Mouse (Mus musculus): Measurements from ENCODE around the gene Fmnl2.

Gene Fmnl2

DNA sequence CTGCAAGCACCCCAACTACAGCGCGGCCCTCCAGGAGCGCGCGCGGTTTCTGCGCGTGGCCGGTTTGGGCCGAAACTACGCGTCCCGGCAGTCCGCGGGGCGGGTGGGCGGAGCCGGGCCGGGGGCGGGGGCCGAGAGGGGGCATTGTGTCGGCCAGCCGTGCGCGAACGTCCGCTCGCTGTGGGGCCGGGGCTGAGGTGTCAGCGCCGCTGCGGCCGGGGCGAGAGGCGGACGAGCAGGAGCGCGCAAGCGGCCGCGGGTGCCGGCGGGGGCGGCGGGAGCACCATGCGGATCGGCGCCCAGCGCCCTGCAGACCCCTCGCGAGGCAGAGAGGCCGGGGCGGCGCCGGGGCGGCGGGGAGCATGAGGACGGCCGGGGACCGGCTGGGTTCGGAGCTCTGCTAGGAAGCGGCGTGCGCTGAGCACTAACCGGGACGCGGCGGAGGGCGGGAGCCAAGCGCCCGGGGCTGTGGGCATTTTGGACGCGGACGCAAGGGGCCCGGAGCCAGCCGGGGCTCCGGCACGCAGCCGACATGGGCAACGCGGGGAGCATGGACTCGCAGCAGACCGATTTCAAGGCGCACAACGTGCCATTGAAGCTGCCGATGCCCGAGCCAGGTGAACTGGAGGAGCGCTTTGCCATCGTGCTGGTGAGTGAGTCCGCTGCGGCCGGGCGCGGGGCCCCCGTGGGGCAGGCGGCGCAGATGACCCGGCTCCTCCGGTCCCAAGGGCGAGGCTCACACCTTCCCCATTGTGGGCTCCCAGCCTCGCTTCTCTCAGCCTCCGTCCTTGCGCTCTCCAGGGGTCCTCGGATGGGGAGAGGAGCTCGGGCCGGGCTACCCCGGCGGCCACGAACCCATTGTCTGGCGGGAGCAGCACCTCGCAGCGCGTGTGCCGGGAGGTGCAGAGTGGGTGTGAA is at the start of gene Fmnl2:
Gene Fmnl2 (plus strand): TSS at position 250 of the 918 bp plus-strand sequence.
- no peak for DNase-seq (ENCODE audit: low read depth)

DNA sequence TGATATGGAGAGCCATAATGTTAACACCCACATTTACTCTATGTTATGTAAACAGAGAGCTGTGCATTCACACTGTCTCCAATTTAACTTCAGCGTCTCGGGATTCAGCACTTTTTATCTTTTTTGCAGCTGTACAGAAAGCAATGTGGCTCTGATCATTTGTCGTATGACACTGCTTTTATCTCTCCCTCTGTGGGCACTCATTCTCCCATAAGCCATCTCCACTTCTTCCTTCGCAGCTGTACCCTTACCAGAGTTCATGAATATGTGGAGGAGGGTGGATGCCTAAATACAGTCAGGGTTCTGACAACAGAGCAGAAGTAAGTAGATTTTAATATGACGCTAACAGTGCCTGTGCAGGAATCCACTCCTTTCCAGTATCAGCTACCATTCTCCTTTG is 47.7 kb upstream of the Fmnl2 start:
- no peak for DNase-seq (ENCODE audit: low read depth)

DNA sequence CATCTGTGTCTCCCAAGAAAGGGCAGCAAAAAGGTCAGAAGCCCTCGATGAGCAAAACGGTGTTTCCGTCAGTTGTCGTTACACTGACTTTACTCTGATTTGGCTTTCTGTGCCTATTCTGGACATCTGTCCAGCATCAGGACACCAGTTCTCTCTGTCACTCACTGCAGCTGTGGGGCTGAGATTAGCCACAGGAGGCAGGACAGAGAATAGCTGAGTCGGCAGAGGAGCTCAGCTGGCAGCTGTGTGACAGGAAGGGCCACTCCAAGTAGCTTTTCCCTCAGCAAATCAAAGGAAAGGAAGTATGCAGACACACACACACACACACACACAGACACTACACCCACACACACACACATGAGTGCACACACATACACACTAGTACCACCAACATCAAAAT is 46.0 kb upstream of the Fmnl2 start:
- no peak for DNase-seq (ENCODE audit: low read depth)

DNA sequence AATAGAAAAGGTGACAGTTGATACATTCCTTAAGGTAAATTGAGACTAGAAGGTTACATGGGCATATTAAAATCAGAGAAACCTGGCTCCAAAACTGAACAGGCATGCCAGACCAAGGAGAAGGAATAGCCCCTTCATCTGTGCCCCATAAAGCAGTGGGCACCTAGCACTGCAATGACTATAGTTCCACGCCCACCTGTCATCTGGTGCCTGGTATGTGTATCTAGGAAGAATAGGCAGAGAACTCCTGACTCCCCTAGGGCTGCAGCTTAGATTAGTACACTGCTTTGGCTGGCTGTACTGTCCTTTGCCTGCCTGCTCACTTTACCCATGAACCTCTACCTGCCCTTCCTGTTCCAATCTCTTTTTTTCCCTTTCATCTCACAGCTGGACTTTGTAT is 40.3 kb upstream of the Fmnl2 start:
- DNase-seq (ENCODE audit: low read depth), result no peak

DNA sequence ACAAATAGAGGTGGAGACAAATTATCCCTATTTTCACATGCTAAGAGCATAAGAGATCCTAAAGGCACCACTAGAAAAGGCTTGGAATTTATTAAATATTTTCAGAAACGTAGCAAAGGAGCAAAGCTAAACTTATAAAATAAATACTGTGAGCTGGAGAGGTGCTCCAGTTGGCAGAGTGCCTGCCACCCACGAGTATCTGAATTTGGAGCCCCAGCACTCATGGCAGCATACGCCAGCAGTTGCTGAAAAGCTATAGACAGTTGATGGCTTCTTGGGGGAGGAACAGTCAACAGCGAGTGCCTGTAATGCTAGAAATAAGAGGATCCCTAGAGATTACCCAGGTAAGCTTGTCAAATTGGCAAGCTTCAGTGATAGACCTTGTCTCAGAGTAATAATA is 38.7 kb upstream of the Fmnl2 start:
- DNase-seq (ENCODE audit: low read depth), result no peak

DNA sequence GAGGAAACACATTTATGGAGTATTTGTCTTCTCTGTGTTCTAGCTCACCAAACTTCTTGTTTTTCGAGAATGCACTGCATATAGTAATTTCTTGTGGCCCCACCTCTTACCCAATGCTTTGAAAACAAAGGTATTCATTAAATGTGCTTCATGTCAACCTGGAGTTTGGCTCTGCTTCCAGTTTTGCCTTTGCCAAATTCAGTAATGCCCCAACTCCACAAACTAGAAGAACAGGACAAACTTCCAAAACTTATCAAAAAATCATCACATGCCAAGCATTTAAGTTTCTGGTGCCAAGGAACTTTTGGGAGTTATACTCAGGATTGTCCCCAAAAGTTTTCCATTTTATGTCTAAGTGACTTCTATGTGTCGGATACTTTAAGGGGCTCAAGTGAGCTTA is 35.4 kb upstream of the Fmnl2 start:
- no peak for DNase-seq (ENCODE audit: low read depth)

DNA sequence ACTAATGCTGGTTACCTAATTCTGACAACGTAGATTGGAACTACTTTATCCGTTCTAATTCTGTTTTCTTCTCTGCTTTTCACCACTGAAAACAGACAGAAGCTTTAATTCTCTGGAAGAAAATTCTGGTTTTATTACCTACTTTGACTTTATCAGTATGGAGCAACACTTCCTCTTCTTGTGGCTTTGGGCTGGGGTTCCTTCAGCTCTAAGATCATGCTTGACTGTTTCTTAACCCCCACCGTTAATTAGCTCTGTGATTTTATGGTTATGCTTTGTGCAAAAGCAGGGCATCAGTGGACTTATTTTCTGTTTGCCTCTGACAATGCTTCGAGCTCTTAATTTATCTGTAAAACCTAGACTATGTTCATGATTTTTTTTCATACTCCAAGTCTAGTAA is 29.6 kb upstream of the Fmnl2 start:
- DNase-seq (ENCODE audit: low read depth), result no peak

DNA sequence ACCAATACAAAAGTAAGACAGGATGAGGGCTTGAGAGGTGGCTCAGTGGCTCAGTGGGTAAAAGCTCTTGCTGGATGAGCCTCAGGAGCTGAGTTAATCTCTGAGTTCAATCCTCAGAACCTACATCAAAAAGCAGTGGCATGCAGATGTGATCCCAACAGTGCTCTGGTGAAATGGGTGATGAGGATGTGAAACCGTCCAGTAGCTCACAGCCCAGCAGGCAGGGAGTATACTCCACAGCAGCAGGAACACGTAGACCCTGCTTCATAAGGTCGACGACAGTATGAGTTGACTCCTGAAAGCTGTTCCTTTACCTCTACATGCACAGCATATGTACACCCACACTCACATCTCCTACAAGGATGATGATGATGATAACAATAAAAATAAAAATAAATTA is 27.1 kb upstream of the Fmnl2 start:
- no peak for DNase-seq (ENCODE audit: low read depth)

DNA sequence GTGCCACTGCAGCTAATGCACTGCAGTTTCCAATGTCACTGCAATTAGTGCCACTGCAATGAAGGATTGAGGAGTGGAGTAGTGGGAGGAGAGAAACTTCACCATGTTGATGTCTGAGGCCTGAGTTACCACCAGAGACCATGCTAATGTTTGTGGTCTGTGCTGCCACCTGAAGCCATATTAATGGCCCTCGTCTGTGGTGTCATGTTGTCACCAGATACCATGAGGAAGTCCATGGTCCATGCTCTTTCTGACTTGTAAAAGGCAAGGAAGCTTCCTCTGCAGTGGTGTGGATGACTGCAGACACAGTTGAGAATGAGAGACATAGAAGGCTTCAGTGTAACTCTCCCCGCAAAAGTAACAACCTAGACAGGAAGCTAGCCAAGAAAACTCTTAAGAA is 26.1 kb upstream of the Fmnl2 start:
- no peak for DNase-seq (ENCODE audit: low read depth)

DNA sequence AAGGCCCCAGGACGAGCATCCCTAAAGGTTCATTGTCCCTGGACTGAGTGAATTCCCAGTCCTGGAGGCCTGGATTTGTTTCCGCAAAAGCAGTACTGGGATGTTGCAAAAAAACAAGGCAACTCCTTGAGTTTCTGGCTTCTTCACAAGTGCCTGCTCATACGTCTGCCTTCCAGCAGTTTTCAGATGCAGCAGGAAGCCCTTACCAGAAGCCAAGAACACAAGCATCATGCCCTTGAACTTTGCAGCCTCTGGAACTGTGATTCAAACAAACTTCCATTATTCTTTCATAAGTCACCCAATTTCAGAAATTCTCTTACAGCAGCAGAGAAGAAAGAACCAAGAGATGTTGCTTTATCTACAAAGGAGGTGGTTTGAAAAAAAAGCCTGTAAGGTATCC is 21.9 kb upstream of the Fmnl2 start:
- no peak for DNase-seq (ENCODE audit: low read depth)

DNA sequence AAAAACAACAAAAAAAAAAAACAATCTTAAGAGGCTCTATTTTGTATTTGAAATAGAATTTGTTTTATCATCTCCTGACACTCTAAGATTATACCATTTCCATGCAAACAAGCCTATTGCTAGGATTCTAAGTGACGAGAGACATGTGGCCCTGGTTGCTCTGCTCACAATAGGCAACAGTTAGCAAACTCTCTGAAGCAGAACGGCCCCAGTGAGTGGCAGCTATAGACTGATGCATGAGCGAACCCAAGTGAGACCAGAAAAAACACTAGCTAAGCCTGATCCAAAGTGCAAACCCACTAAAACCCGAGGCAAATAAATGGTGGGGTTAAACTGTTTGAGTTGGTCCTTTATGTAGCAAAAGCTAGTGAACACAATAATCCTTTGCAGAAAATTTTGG is 18.6 kb upstream of the Fmnl2 start:
- DNase-seq (ENCODE audit: low read depth), result no peak

DNA sequence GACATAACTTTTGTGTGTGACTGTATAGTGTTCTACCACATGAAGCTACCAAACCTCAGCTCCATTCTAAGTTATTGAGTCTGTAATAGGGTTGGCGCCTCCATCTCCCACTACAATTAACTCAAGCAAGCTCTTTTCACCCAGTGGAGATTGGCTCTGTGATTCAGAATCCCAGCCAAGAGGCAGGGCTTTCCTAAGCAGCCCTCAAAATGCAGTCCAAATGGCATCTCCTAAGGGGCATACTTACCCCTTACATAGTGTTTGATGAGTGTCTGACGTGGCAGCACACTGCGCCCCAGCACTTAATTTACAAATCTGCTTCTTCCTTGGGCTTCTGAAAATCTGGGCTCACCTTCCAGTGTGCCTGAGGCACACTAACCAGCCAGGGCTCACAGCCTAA is 17.8 kb upstream of the Fmnl2 start:
- no peak for DNase-seq (ENCODE audit: low read depth)

DNA sequence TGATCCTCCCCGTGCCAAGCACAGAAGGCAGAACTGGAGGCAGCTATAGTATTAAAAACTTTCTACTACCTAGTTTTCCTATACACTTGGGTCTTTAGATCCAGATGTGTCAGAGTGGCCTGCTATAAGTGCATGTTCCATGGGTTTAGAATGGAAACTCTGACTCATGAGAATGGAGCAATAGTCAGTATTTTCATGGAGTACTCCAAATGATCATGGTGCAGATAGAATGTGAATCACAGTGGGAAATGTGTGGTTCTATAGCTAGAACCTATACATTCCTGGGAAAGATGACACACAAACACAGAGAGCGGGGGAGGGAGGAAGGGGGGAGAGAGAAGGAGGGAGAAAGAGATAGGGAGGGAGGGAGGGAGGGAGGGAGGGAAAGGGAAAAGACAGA is 13.8 kb upstream of the Fmnl2 start:
- no peak for DNase-seq (ENCODE audit: low read depth)

DNA sequence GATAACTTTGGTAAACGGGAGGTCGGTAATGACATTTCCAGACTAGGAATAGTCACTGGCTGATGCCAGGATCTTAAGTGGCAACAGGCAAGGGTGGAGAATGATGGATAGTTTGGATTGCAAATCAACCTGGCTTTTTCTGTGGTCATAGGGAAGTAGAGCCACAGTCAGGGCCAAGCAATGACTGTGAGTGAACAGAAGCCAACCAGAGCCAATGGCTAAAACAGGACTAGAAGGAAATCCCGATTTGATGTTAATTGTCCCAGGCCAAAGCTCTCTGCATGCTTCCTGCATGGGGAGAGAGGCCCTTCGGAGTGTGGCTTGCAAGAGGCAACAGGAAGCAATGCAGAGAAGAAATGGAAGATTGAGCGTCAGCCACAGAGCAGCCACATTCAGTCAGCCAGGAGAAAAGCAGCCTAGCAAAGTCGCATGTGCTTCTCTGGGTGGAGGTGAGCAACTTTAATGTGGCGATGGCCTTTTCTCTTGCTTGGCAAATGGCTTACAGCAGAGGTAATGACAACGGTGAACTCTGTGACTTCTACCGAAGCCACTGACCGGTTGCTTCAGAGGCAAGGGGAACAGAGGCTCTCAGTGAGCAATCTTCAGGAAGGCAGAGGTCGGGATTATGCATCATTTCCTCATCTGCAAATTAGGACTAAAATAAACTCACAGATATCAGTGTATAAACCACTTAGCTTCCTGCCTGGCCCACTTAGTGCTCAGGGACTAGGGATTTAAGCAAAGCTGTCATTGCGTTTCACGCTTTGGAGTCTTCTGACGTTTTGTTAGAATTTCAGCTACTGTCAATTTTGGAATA is 12.5 kb upstream of the Fmnl2 start:
- DNase-seq (ENCODE audit: low read depth), result no peak

DNA sequence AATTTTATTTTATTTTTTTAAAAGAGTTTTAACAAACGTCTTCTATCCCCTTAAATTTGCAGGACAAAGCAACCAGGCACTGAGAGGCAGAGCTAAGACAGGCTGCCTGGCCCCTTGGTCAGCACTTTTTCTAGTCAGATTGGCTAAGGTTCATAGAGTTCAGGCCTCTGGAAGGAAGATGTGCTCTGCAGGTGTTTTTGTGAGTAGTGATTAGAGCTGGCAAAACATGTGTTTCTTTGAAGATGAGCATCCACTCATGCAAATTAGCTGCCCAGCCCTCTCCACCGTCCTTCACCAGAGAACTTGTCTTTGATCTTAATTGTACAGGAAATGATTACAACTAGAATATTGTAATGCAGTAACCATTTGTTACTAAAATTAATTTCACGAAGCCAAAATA is 11.2 kb upstream of the Fmnl2 start:
- no peak for DNase-seq (ENCODE audit: low read depth)

DNA sequence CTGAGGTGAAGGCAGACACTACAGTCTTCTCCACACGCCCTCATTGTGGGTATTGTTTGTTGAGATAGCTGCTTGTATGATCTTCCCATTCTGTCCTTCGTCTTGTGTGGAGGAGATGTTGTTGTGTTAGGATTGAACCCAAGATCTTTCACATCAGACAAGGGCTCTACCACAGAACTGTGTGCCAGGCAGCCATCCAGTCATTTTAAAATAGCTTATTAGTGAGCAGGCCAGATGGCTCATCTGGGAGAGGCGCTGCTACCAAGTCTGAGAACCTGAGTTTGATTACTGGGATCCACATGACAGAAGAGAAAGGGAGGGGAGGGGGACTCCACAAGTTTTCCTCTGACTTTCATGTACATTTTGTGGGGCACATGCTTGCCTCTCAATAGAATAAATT is 8.6 kb upstream of the Fmnl2 start:
- DNase-seq (ENCODE audit: low read depth), result no peak

DNA sequence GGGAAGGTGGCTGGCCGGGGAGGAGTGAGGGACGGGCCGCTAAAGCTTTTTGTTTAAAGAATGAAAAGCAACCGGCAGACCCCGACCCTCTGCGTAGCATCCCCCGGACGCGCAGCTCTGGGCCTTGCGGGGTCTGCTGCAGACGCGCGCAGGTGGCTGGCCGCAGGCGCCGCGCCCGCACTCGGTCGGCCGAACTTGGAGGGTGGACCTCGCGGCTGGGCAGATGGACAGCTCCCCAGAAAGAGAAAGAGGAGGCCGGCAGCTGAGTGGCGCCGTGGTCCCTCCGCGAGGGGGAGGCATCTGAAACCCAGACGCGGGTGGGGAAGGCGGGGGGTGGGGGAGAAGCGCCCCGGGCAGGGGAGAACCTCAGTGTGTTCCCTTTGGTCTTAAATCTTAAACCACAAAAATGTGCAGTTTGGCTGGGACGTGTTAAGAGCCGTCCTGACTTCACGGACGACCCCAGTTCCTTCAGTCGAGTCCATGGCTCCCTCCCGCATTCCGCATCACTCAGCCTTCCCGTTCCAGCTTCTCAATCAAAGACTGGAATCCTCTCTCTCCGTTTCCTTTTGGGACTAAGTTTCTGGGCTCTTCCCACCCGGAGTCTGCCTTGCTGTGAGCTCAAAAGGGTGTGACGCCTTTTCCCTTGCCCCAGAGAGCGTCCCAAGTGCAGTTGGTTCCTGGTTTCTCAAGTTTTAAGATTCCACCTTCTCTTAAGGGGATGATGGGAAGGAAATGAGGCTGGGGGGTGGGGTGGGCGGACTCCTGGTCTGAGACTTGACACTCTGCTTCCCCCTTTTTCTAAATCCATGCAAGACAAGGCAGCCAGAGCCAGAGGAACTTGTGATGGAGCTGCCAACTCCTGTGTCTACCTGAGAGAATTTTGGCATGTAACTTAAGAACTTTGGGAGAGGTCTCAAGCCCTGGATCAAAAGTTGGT is 1.1 kb downstream of the Fmnl2 start:
- DNase-seq (ENCODE audit: low read depth), result no peak

DNA sequence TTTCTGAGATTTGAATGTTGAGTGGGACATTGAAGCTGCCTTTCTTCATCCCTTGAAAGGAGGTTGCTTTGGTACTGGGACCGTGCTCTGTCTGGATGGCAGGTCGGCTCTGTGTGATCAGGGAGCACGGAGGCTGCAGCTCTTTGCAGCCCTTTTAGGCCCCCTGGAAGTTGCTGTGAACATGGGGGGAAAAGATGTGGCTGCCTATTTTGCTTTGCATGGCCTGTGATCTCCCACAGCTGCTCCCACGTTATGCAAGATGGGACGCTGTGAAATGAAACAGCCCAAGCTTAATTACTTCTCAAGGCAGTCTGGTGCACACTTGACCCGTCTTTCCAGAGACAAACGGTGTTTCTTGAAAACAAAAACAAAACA is 1.8 kb downstream of the Fmnl2 start:
- DNase-seq (ENCODE audit: low read depth), result no peak

DNA sequence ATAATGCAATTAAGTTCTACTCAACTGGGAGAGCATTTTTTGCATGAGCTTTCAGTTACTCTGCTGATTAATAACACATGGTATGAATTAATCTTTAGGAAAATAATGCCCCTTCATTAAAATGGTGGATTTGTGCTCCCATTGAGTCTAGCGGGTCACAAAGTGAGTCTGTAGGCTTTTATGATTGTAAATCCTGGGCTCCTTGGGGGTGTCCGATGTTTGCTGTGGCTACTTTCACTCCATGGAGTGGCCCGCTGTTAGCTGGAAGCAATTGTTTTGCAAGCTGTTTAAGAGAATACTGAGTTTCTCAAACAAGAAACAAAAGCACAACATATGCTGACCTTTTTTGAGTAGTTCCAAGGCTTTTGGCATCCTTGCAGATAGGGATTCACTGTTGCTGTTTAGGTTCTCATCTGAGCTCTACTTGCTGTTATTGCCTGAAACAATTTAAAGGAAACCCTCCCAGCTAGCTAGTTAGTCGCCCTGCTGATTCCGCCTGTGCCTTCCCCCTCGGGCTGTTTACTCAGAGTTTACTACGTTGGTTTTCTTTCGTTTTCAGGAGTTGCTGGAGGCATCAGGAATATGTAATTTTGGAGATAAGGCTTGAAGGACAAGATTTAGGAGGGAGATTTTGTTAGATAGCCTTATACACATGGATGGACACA is 2.6 kb downstream of the Fmnl2 start:
- DNase-seq (ENCODE audit: low read depth), result no peak

DNA sequence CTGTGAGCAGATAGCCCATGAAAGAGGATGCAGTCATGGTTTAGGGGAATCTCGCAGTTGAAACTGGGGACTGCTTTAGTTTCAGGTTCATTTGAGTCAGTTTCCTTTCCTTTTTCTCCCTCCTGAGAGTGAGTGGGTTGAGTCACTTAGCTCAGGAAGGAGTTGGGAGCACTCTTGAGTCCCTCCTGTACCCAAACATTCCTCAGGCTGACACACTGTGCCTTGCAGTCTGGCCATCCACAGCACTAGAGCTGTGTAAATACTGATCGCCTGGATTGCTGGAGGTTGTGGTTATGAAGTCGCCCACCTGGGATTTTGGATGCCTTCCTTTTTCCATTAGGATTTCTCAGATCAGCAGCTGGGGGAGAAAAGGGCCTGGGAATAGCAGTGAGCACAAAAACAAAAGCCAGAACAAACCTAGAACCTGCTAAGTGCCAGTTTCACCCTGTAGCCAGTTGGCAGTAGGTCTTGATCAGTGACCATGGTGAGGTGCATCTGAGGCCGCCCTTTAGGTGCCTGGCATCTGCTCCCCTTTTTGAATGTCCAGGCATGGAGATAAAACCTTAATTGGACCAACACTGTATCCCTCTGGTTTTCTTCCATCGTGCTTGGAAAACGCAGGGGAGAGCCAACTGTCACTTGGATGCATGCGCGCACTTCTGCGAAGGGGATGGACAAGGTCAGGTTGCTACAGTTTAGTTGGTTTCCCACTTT is 4.5 kb downstream of the Fmnl2 start:
- DNase-seq (ENCODE audit: low read depth), result no peak

DNA sequence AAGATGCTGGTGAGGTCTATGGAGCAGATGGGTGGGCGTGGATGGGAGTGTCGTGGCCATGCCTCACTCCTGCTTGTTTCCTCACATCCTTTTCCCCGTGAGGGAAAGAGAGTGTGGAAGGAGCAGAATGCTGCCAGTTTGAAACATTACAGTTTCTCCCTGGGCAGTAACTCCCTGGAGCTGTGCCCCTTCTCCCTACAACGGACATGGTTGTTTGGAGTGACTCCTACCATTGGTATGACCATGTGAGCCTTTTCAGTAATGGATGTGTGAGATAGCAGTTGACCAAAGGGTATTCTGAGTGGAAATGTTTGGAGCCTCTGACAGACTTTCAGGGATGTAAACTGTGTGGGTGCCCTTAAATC is 5.1 kb downstream of the Fmnl2 start:
- peak; percentile 54 for DNase-seq (ENCODE audit: low read depth)
